24 mouse cellular contexts compared by ENCODE assay signal in genomic region chr17:27062684-27063083, GRCm38 (mm10). TPM values are rescaled to one million over a fixed set of nuclear protein-coding genes. Genes with fewer than 3 reads are reported as not detected.
DNase-seq lines count a peak whose midpoint lies in the region; ATAC-seq and TF ChIP-seq lines count a peak whose summit lies in the region.
"Had no signal": no experiment of that assay in that cellular context is flagged by ENCODE, and none has a peak within 500 bp of the region (broad histone marks: within the 10 kb centered on the region; RNA-seq: fewer than 3 reads in every experiment).

No protein-coding gene starts in this region.

- no peak overlapping the region for H3K4me3 ChIP-seq in embryonic facial prominence, embryonic 15.5 days (replicated peaks)
- H3K4me3 ChIP-seq in embryonic facial prominence, embryonic 10.5 days = no peak overlapping the region
- H3K4me3 ChIP-seq in intestine, postnatal 0 days (ENCODE audit: low read depth, low read length) = no peak overlapping the region
- no peak overlapping the region for H3K4me3 ChIP-seq in stomach, postnatal 0 days (ENCODE audit: low read depth, low read length)
- H3K4me3 ChIP-seq: embryonic facial prominence, embryonic 13.5 days; forebrain, embryonic 10.5 days; forebrain, embryonic 13.5 days; gastrocnemius, adult 2 months; hindbrain, embryonic 12.5 days; hindbrain, embryonic 15.5 days had no signal

- 90% methylated on average over 7 of the region's 7 CpGs for WGBS in embryonic facial prominence, embryonic 15.5 days
- 93% methylated on average over 7 of the region's 7 CpGs for WGBS in embryonic facial prominence, embryonic 10.5 days
- 78% methylated on average over 7 of the region's 7 CpGs for WGBS in intestine, postnatal 0 days
- WGBS in stomach, postnatal 0 days = 88% methylated on average over 7 of the region's 7 CpGs

- H3K9me3 ChIP-seq in embryonic facial prominence, embryonic 15.5 days (replicated peaks) = no peaks in the 10 kb centered on the region
- no peaks in the 10 kb centered on the region for H3K9me3 ChIP-seq in embryonic facial prominence, embryonic 10.5 days
- H3K9me3 ChIP-seq in intestine, postnatal 0 days (ENCODE audit: control insufficient read depth) = no peaks in the 10 kb centered on the region
- no peaks in the 10 kb centered on the region for H3K9me3 ChIP-seq in stomach, postnatal 0 days (ENCODE audit: control insufficient read depth, low read length)
- H3K9me3 ChIP-seq: embryonic facial prominence, embryonic 13.5 days; forebrain, embryonic 10.5 days; forebrain, embryonic 13.5 days; G1E; hindbrain, embryonic 12.5 days; hindbrain, embryonic 15.5 days had no signal

- ATAC-seq in embryonic facial prominence, embryonic 15.5 days (ENCODE audit: insufficient number of reproducible peaks, low FRiP score, low TSS enrichment, low read depth) = no peak
- ATAC-seq in intestine, postnatal 0 days = no peak
- no peak for ATAC-seq in stomach, postnatal 0 days (ENCODE audit: low FRiP score, low TSS enrichment)
- no peak for ATAC-seq in granulocyte monocyte progenitor cell, adult 5-6 weeks (replicated peaks; ENCODE audit: poor library complexity, severe bottlenecking)
- ATAC-seq: forebrain, embryonic 13.5 days; forebrain, embryonic 16.5 days; Patski had no signal

- no peak for TF ChIP-seq CTCF in intestine, postnatal 0 days (IDR thresholded peaks at IDR 0.05; ENCODE audit: low read depth)
- no peak for TF ChIP-seq CTCF in stomach, postnatal 0 days (IDR thresholded peaks at IDR 0.05; ENCODE audit: low read depth)

- no peak overlapping the region for H3K4me2 ChIP-seq in embryonic facial prominence, embryonic 15.5 days (replicated peaks)
- H3K4me2 ChIP-seq in intestine, postnatal 0 days (replicated peaks; ENCODE audit: low read depth) = no peak overlapping the region
- H3K4me2 ChIP-seq in stomach, postnatal 0 days (replicated peaks; ENCODE audit: low read depth) = no peak overlapping the region
- H3K4me2 ChIP-seq: embryonic facial prominence, embryonic 13.5 days; forebrain, embryonic 13.5 days; hindbrain, embryonic 12.5 days; hindbrain, embryonic 15.5 days had no signal

- H3K27ac ChIP-seq in embryonic facial prominence, embryonic 15.5 days (replicated peaks) = 0 out of 2 replicates have a peak overlapping the region, but pooled peaks have one; percentile 0
- no peak overlapping the region for H3K27ac ChIP-seq in embryonic facial prominence, embryonic 10.5 days (replicated peaks)
- 0 out of 2 replicates have a peak overlapping the region, but pooled peaks have one; percentile 2 for H3K27ac ChIP-seq in intestine, postnatal 0 days (ENCODE audit: low read depth, low read length)
- H3K27ac ChIP-seq in stomach, postnatal 0 days (replicated peaks) = peak overlapping the region; percentile 24; the same call in 1 of the 2 replicates
- H3K27ac ChIP-seq: forebrain, embryonic 13.5 days; gastrocnemius, adult 2 months; hindbrain, embryonic 12.5 days; hindbrain, embryonic 15.5 days had no signal

- TF ChIP-seq EP300 in stomach, postnatal 0 days (optimal IDR thresholded peaks at IDR 0.05) = no peak

- DNase-seq in embryonic facial prominence, embryonic 10.5 days (ENCODE audit: low spot score) = no peak
- DNase-seq in ZHBTc4 (ENCODE audit: low read depth, low spot score) = peak; percentile 51
- DNase-seq in stomach, postnatal 0 days (ENCODE audit: low spot score) = no peak
- no peak for DNase-seq in adrenal gland, adult 8-10 months
- no peak for DNase-seq in right cerebral cortex, postnatal 10 days (ENCODE audit: low spot score in 2 of 2)
- DNase-seq: adrenal gland, postnatal 14 days; cerebellum, adult 11 months; cerebellum, adult 2 months; cerebellum, adult 9-11 months; cerebellum, postnatal 25 days; gastrocnemius, adult 2 months; gastrocnemius, postnatal 14 days; heart, adult 18-20 months had no signal

- H3K27me3 ChIP-seq in embryonic facial prominence, embryonic 15.5 days = no peaks in the 10 kb centered on the region
- peaks cover 32% of the 10 kb centered on the region for H3K27me3 ChIP-seq in embryonic facial prominence, embryonic 10.5 days (replicated peaks; ENCODE audit: low read depth, poor library complexity, severe bottlenecking)
- H3K27me3 ChIP-seq in intestine, postnatal 0 days (replicated peaks; ENCODE audit: control insufficient read depth, insufficient read depth, low read length) = no peaks in the 10 kb centered on the region
- H3K27me3 ChIP-seq in stomach, postnatal 0 days (ENCODE audit: control insufficient read depth, insufficient read depth, low read length) = no peaks in the 10 kb centered on the region
- H3K27me3 ChIP-seq: Patski had no signal

- H3K9ac ChIP-seq in embryonic facial prominence, embryonic 15.5 days = no peak overlapping the region
- H3K9ac ChIP-seq in intestine, postnatal 0 days (ENCODE audit: low read depth, low read length) = no peak overlapping the region
- no peak overlapping the region for H3K9ac ChIP-seq in stomach, postnatal 0 days (ENCODE audit: low read length)
- H3K9ac ChIP-seq: forebrain, embryonic 13.5 days; hindbrain, embryonic 12.5 days; hindbrain, embryonic 15.5 days had no signal

- no peaks in the 10 kb centered on the region for H3K36me3 ChIP-seq in embryonic facial prominence, embryonic 15.5 days
- no peaks in the 10 kb centered on the region for H3K36me3 ChIP-seq in embryonic facial prominence, embryonic 10.5 days (replicated peaks)
- no peaks in the 10 kb centered on the region for H3K36me3 ChIP-seq in intestine, postnatal 0 days (ENCODE audit: control insufficient read depth, insufficient read depth)
- no peaks in the 10 kb centered on the region; the same call in 1 of the 2 replicates for H3K36me3 ChIP-seq in stomach, postnatal 0 days (ENCODE audit: control insufficient read depth, insufficient read depth, low read length)
- H3K36me3 ChIP-seq: embryonic facial prominence, embryonic 13.5 days; forebrain, embryonic 10.5 days; hindbrain, embryonic 12.5 days; hindbrain, embryonic 15.5 days had no signal

- peaks cover 47% of the 10 kb centered on the region for H3K4me1 ChIP-seq in embryonic facial prominence, embryonic 15.5 days
- H3K4me1 ChIP-seq in embryonic facial prominence, embryonic 10.5 days = peaks cover 48% of the 10 kb centered on the region
- H3K4me1 ChIP-seq in intestine, postnatal 0 days (replicated peaks; ENCODE audit: control insufficient read depth, insufficient read depth, low read length) = peaks cover 15% of the 10 kb centered on the region
- peaks cover 5% of the 10 kb centered on the region; the same call in 1 of the 2 replicates for H3K4me1 ChIP-seq in stomach, postnatal 0 days (replicated peaks; ENCODE audit: control insufficient read depth, insufficient read depth)
- H3K4me1 ChIP-seq: forebrain, embryonic 13.5 days had no signal

RNA-seq across cellular contexts. Expression of gene Itpr3, which starts 5.6 kb away (rescaled TPM):
- 5.3 TPM in 2 replicates for polyA plus RNA-seq in embryonic facial prominence, embryonic 15.5 days (2015; fragmentation: Nextera tagmentation; extraction: Ambion mirVana)
- polyA plus RNA-seq in embryonic facial prominence, embryonic 10.5 days (2016; fragmentation: Nextera tagmentation; extraction: Ambion mirVana) = 2.3 and 4.0 TPM in 2 replicates
- 6.1 and 7.2 TPM in 2 replicates for polyA plus RNA-seq in intestine, postnatal 0 days (2015; fragmentation: Nextera tagmentation; extraction: Ambion mirVana)
- polyA plus RNA-seq in stomach, postnatal 0 days (2015; fragmentation: Nextera tagmentation; extraction: Ambion mirVana) = 5.9 and 6.6 TPM in 2 replicates
- total RNA-seq in adrenal gland, adult 8-10 months (2022) = 10 to 100 TPM in 2 of 4 experiments, 1 to 10 TPM in 2; 7.6 to 16.6 (median 11.2) TPM
- total RNA-seq in granulocyte monocyte progenitor cell, adult 5-6 weeks (2014; fragmentation: Nextera tagmentation) = 4.0 and 8.5 TPM in 2 replicates
- 6.1 and 6.5 TPM in 2 replicates for total RNA-seq in granulocyte monocyte progenitor cell, adult 5-6 weeks (2017)

RNA-seq across cellular contexts. Expression of gene Bak1, which starts 33.9 kb away (rescaled TPM):
- polyA plus RNA-seq in embryonic facial prominence, embryonic 15.5 days (2015; fragmentation: Nextera tagmentation; extraction: Ambion mirVana) = 5.6 and 7.3 TPM in 2 replicates
- 2.8 and 3.3 TPM in 2 replicates for polyA plus RNA-seq in embryonic facial prominence, embryonic 10.5 days (2016; fragmentation: Nextera tagmentation; extraction: Ambion mirVana)
- polyA plus RNA-seq in intestine, postnatal 0 days (2015; fragmentation: Nextera tagmentation; extraction: Ambion mirVana) = 18.1 and 18.2 TPM in 2 replicates
- polyA plus RNA-seq in stomach, postnatal 0 days (2015; fragmentation: Nextera tagmentation; extraction: Ambion mirVana) = 3.5 and 3.6 TPM in 2 replicates
- total RNA-seq in adrenal gland, adult 8-10 months (2022) = 10 to 100 TPM; 30.6 to 34.9 (median 32.4) TPM
- 137 and 143 TPM in 2 replicates for total RNA-seq in granulocyte monocyte progenitor cell, adult 5-6 weeks (2014; fragmentation: Nextera tagmentation)
- total RNA-seq in granulocyte monocyte progenitor cell, adult 5-6 weeks (2017) = 55.9 and 59.2 TPM in 2 replicates
